Mouse (Mus musculus) olfactory bulb, adult 2 months (tissue): ENCODE results near the gene Tbxas1. TPM values are rescaled to one million over a fixed set of nuclear protein-coding genes. Genes with fewer than 3 reads are reported as not detected.

Experiments used
- H3K27ac ChIP-seq: fragments of 200-500 bp; 2 replicates; pipeline ENCODE4 v1.5.1; 2012; ENCODE audit warnings: low read depth, low read length; ENCODE audit not compliant: insufficient read depth
- H3K4me1 ChIP-seq: fragments of 200-500 bp; 2 replicates; pipeline ENCODE4 v1.6.1; 2012; ENCODE audit warnings: low read length; ENCODE audit not compliant: control insufficient read depth, insufficient read depth
- H3K4me3 ChIP-seq: fragments of 200-500 bp; 2 replicates; pipeline ENCODE4 v1.5.1; 2012; ENCODE audit warnings: mild to moderate bottlenecking, low read depth, low read length, moderate library complexity; ENCODE audit not compliant: insufficient read depth
- CTCF ChIP-seq: fragments of 200-500 bp; IDR thresholded peaks from 2 replicates; pipeline ENCODE4 v1.5.1; 2012; ENCODE audit warnings: low read depth, mild to moderate bottlenecking, low read length, moderate library complexity; ENCODE audit not compliant: insufficient read depth
- POLR2A ChIP-seq: fragments of 200-500 bp; IDR thresholded peaks from 2 replicates; pipeline ENCODE4 v1.6.1; 2012; ENCODE audit warnings: mild to moderate bottlenecking, low read depth, low read length, moderate library complexity; ENCODE audit not compliant: insufficient read depth
- WGBS: fragments of 180-500 bp; shearing (Covaris S2); methylation state at CpG from one replicate; pipeline ENCODE4 v1.1.7; 2018; 5-methylcytosine and 5-hydroxymethylcytosine counted together
- polyA plus RNA-seq: library from polyadenylated mRNA; stranded (reverse); fragments of >200 nt; gene quantifications from 2 replicates; pipeline ENCODE4 v1.2.4, GENCODE M21; 2012; ENCODE audit warnings: low replicate concordance; ENCODE audit not compliant: missing spikeins, insufficient read depth, insufficient read length

Gene Tbxas1
- polyA plus RNA-seq, 1 experiment, result not detected

DNA sequence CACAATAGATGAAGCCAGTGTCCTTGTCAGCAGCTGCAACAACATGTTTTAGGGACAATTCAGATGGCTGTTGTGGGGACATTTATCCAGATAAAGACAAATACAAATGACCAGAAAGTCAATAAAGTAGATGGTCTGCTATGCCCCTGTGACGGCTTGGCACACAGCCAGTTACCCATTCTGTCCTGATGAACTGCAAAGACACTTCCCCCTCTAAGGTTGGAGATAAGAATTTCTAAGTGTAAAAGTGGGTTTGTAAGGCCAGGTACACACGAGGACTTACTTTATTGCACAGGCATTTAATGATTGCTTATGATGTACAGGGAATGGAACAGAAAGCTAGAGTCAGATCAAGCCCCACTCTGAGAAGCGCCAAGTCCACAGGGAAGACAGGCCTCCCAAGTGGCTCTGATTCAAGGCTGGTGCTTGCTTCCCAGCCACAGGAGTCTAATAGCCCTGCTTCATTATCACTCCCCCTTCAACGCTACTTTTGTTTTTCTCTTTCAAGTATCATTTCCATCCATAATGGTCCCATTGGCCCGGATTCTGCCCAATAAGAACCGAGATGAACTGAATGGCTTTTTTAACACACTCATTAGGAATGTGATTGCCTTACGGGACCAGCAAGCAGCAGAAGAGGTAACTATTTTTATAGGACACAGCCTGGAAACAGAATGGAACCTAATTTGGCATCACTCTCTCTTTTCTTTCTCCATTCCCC, 147.4 kb downstream of the Tbxas1 start:
- TF ChIP-seq CTCF (no peak), POLR2A (no peak)
- Histone ChIP-seq H3K4me1 (no peaks in the 10 kb centered on the region), H3K27ac (no peak overlapping the region), H3K4me3 (no peak overlapping the region)
- WGBS, result 55% methylated on average over 7 of the region's 7 CpGs

DNA sequence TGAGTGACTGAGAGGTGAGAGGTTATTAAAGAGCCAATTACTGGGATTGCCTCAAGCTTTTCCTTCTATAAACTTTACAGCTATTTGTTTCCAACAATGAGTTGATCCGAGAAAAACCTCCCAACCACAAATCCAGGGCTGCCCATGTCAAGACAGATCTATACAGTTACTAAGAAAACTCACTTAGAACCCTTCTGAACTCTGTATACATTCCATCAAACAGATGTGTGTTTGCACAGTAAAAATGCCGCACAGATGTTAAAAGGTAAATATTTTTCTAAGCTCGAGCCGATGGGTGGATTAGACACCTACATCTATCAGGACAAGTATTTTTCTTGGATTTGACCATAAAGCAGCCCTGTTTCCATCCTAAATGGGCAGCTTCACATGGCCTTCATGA, 149.4 kb downstream of the Tbxas1 start:
- WGBS, result 76% methylated on average over 4 of the region's 4 CpGs
- TF ChIP-seq POLR2A (no peak), CTCF (no peak)
- Histone ChIP-seq H3K27ac (no peak overlapping the region), H3K4me1 (no peaks in the 10 kb centered on the region), H3K4me3 (no peak overlapping the region)

DNA sequence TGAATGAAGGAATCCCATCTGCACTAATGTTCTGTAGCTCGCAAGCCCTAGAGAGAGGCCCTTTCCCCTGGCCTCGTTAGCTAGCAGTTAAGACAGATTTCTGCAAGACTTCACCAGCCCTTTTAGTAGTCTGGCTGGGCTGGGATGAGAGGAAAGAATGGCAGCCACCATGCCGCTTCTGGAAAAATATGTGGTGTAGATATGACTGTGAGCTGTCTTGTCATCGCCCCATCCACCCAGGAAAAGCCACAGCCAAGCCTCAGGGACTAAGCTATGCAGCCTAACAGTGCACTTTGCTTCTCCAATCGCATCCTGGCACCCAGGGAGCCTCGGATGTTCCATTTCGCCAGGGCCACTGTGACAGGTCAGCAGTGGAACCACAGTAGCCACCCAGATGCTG, 149.8 kb downstream of the Tbxas1 start:
- 89% methylated on average over 7 of the region's 7 CpGs for WGBS
- Histone ChIP-seq H3K4me3 (no peak overlapping the region), H3K4me1 (no peaks in the 10 kb centered on the region), H3K27ac (no peak overlapping the region)
- TF ChIP-seq CTCF (no peak), POLR2A (no peak)

DNA sequence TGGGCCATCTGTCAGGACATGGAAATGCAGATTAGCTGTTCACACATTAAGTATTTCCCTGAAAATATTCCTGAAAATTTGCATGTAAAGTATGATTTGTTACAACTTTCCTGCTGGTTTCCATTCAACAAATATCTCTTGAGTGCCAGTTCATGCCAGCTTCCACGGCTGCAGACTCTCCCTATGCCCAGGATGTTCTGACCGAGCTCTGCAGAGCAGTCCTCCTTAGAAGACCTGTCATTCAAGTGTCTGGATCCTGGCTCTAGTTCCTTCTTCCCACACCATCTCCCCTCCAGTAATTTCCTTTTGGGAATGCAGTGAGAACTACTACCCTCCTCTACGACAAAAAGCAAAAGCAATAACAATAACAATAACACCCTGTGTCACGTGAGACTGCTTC, 155.5 kb downstream of the Tbxas1 start:
- TF ChIP-seq POLR2A (no peak), CTCF (no peak)
- Histone ChIP-seq H3K4me3 (no peak overlapping the region), H3K27ac (no peak overlapping the region), H3K4me1 (no peaks in the 10 kb centered on the region)
- 79% methylated on average over 4 of the region's 4 CpGs for WGBS

DNA sequence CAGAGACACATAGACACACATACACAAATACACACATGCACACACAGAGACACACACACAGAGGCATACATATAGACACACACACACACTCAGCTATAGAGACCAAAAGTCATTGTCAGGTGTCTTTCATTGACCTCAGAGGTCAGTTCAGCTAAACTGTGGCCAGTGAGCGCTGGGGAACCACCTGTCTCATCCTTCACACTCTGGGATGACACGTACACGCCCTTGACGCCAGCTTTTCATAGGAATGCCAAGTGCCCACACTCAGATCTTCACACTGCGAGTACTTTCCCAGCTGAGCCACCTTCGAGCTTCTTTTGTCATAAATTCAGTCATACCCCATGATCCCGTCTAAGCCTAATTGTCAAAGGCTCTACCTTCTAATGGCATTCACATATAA, 158.5 kb downstream of the Tbxas1 start:
- TF ChIP-seq POLR2A (no peak), CTCF (no peak)
- Histone ChIP-seq H3K4me1 (peaks cover 3% of the 10 kb centered on the region), H3K27ac (no peak overlapping the region), H3K4me3 (no peak overlapping the region)
- 87% methylated on average over 7 of the region's 7 CpGs for WGBS

DNA sequence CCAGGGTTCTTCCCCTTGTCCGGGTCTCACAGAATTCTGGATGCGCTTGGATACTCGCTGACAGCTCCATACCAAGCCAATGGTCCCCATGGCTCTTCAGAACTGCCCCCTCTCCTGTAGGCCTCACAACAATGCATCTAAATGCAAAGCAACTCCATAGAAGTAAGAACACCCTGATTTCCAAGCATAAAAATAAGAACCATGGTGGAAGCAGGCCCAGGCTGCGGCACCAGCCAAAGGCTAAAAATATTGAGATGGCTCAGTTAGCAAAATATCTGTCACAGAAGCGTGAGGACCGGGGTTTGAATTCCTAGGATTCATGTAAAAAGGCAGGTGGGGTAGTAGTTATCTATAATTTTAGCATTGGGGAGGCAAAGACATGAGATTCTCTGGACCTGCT, 159.8 kb downstream of the Tbxas1 start:
- Histone ChIP-seq H3K4me1 (peaks cover 13% of the 10 kb centered on the region), H3K4me3 (no peak overlapping the region), H3K27ac (no peak overlapping the region)
- WGBS, result 95% methylated on average over 6 of the region's 6 CpGs
- TF ChIP-seq POLR2A (no peak), CTCF (no peak)

DNA sequence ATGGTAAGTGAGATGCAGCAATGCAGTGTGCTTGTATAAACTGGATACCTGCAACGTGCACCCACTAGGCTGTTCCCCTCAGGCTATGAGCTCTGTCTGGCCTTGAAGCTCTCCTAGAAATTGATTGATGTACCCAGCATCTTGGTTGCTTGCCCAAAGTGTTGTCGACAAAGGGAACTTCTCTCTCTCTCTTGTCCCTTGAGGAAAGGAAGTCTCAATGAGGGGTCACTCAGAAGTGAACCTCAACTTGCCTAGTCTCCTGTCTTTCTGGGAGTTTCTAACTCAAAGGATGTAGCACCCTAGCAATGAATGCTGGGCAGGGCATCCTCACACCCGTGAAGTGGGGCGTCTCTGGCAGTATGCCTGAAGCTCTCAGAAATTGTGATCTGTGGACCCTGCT, 161.0 kb downstream of the Tbxas1 start:
- no peak overlapping the region for H3K4me3 ChIP-seq
- peaks cover 13% of the 10 kb centered on the region for H3K4me1 ChIP-seq
- no peak overlapping the region for H3K27ac ChIP-seq
- WGBS, result 87% methylated on average over 4 of the region's 4 CpGs
- TF ChIP-seq CTCF, result no peak
- TF ChIP-seq POLR2A, result no peak

DNA sequence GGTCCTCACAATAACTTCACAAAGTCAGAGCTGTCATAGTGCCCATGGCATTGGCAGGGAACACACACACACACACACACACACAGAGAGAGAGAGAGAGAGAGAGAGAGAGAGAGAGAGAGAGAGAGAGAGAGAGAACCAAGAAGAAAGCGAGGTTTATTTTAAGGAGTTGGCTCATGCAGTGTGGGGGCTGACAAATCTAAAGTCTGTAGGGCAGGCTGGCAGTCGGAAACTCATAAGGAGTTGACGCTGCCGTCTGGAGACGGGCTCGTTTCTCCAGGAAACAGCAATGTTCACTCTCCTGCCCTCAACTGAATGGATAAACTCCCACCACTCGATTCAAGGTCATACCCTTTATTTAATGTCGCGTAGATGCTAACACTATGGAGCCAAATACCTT, 165.2 kb downstream of the Tbxas1 start:
- Histone ChIP-seq H3K4me1 (peaks cover 13% of the 10 kb centered on the region), H3K4me3 (no peak overlapping the region), H3K27ac (no peak overlapping the region)
- WGBS, result 51% methylated on average over 9 of the region's 9 CpGs
- TF ChIP-seq CTCF, result no peak

DNA sequence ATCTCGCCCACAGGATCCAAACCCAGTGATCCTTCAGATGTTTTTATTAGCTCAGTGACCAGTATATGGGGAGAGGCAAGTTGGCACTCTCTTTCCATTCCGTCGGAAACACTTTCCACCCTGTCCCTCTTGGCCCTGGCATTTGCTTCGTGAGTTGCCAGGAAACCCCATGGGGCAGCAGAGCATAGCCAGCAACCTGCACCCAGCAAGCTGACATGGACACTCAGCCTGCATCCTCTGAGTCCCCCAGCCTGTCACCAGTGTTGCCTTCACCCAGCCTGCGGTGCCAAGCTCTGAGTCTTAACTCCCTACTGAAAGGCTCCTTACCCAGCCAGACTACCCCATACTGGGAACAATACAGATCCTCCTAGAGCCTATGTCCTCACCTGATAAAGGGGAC, 173.9 kb downstream of the Tbxas1 start:
- WGBS, result 62% methylated on average over 5 of the region's 5 CpGs
- no peak for TF ChIP-seq CTCF
- no peak for TF ChIP-seq POLR2A
- Histone ChIP-seq H3K4me1 (0 out of 2 replicates have a peak, but pooled peaks cover 2% of the 10 kb centered on the region), H3K4me3 (no peak overlapping the region), H3K27ac (no peak overlapping the region)

DNA sequence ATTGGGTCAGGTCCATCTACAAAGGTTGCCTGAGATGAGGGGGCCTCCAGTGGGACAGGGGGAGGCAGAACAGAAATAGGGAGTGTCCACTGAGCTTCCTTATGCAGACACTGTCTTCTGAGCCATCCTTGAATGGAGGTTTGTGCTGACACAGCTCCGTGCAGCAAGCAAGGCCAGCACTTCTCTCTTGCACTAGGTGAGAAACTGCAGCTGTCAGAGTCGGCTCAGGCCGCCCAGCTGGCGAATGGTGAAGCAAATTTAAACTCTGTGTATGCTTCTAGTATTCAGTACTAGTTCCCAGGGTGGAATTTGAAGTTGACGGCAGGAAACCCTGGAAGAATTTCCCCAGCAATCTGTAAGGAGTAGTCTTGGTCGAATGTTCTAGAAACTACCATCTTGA, 175.6 kb downstream of the Tbxas1 start:
- WGBS, result 74% methylated on average over 6 of the region's 6 CpGs
- no peak overlapping the region for H3K4me3 ChIP-seq
- no peak overlapping the region for H3K27ac ChIP-seq
- TF ChIP-seq POLR2A (no peak), CTCF (no peak)
- H3K4me1 ChIP-seq, result peaks cover 18% of the 10 kb centered on the region
